Mouse (Mus musculus): ENCODE results near the gene Foxp2.

GRCm38 (mm10) chr6:15028488-15028887 is 127.3 kb downstream of the Foxp2 start:
- TF ChIP-seq CTCF (IDR thresholded peaks at IDR 0.05; ENCODE audit: low read depth, low read length), result no peak
- TF ChIP-seq GATA1 (IDR thresholded peaks at IDR 0.05; ENCODE audit: borderline replicate concordance, low read length), result no peak
- no peak for TF ChIP-seq GATA2 (IDR thresholded peaks at IDR 0.05; ENCODE audit: borderline replicate concordance, low read depth, low read length)
